Mouse (Mus musculus) ZHBTc4 (cell line): ENCODE data around the gene Camsap1.

Experiments used
- DNase-seq: peaks from one replicate; pipeline ENCODE4 v3.0.0-alpha.2; 2011; ENCODE audit warnings: low read depth, low spot score

The Camsap1 gene

GRCm38 (mm10) chr2:25884756-25885155 lies 98.3 kb downstream of the Camsap1 start:
- DNase-seq, result no peak

- DNase-seq, result peak; percentile 34
Measured at GRCm38 (mm10) chr2:25882276-25882675, 100.8 kb downstream of the Camsap1 start.

GRCm38 (mm10) chr2:25879061-25879460 lies 104.0 kb downstream of the Camsap1 start:
- no peak for DNase-seq

- no peak for DNase-seq
Measured at GRCm38 (mm10) chr2:25878516-25878915, 104.6 kb downstream of the Camsap1 start.

GRCm38 (mm10) chr2:25877736-25878268 lies 105.3 kb downstream of the Camsap1 start:
- peak; percentile 57 for DNase-seq

- DNase-seq, result no peak
Measured at GRCm38 (mm10) chr2:25877250-25877735, 105.8 kb downstream of the Camsap1 start.
